Mouse (Mus musculus): ENCODE results near the gene Pfdn4.

GRCm38 (mm10) chr2:170475164-170475563, 21.1 kb upstream of the Pfdn4 start:
- TF ChIP-seq POLR2A (IDR thresholded peaks at IDR 0.05; ENCODE audit: borderline replicate concordance, extremely low read depth, insufficient read depth, insufficient read length, poor library complexity, severe bottlenecking) (no peak), CTCF (IDR thresholded peaks at IDR 0.05; ENCODE audit: borderline replicate concordance, extremely low read depth, insufficient read depth, insufficient read length) (no peak)
